Mouse (Mus musculus): ENCODE data around the gene Lgi1. TPM values are rescaled to one million over a fixed set of nuclear protein-coding genes. Genes with fewer than 3 reads are reported as not detected.

Gene Lgi1
- polyA plus RNA-seq, 1 experiment: 160 TPM

GRCm38 (mm10) chr19:38332820-38333219 is 68.5 kb downstream of the Lgi1 start:
- no peak overlapping the region for H3K27ac ChIP-seq (ENCODE audit: control insufficient read depth, insufficient read depth, low read depth, low read length, poor library complexity)
- TF ChIP-seq CTCF (IDR thresholded peaks at IDR 0.05; ENCODE audit: control insufficient read depth, insufficient read depth, low read length): no peak
- no peak for TF ChIP-seq POLR2A (IDR thresholded peaks at IDR 0.05; ENCODE audit: borderline replicate concordance, control insufficient read depth, low read depth, low read length)
- H3K4me1 ChIP-seq (ENCODE audit: control insufficient read depth, insufficient read depth, low read length): no peaks in the 10 kb centered on the region
- no peak overlapping the region for H3K4me3 ChIP-seq (replicated peaks; ENCODE audit: control insufficient read depth, low read depth, low read length)
- WGBS: 70% methylated on average over 3 of the region's 3 CpGs

- Histone ChIP-seq H3K4me3 (replicated peaks; ENCODE audit: control insufficient read depth, low read depth, low read length) (no peak overlapping the region), H3K4me1 (ENCODE audit: control insufficient read depth, insufficient read depth, low read length) (no peaks in the 10 kb centered on the region), H3K27ac (ENCODE audit: control insufficient read depth, insufficient read depth, low read depth, low read length, poor library complexity) (no peak overlapping the region)
- WGBS: 74% methylated on average over 3 of the region's 3 CpGs
- TF ChIP-seq CTCF (IDR thresholded peaks at IDR 0.05; ENCODE audit: control insufficient read depth, insufficient read depth, low read length): no peak
- no peak for TF ChIP-seq POLR2A (IDR thresholded peaks at IDR 0.05; ENCODE audit: borderline replicate concordance, control insufficient read depth, low read depth, low read length)
These were observed 72.2 kb downstream of the Lgi1 start for GRCm38 (mm10) chr19:38336553-38336952.

- no peak overlapping the region for H3K4me3 ChIP-seq (replicated peaks; ENCODE audit: control insufficient read depth, low read depth, low read length)
- 78% methylated on average over 3 of the region's 3 CpGs for WGBS
- no peak overlapping the region for H3K27ac ChIP-seq (ENCODE audit: control insufficient read depth, insufficient read depth, low read depth, low read length, poor library complexity)
- TF ChIP-seq CTCF (IDR thresholded peaks at IDR 0.05; ENCODE audit: control insufficient read depth, insufficient read depth, low read length) (no peak), POLR2A (IDR thresholded peaks at IDR 0.05; ENCODE audit: borderline replicate concordance, control insufficient read depth, low read depth, low read length) (no peak)
- H3K4me1 ChIP-seq (ENCODE audit: control insufficient read depth, insufficient read depth, low read length): no peaks in the 10 kb centered on the region
These were observed 73.0 kb downstream of the Lgi1 start for GRCm38 (mm10) chr19:38337332-38337731.

- 80% methylated on average over 3 of the region's 3 CpGs for WGBS
- Histone ChIP-seq H3K27ac (ENCODE audit: control insufficient read depth, insufficient read depth, low read depth, low read length, poor library complexity) (no peak overlapping the region), H3K4me1 (ENCODE audit: control insufficient read depth, insufficient read depth, low read length) (no peaks in the 10 kb centered on the region), H3K4me3 (replicated peaks; ENCODE audit: control insufficient read depth, low read depth, low read length) (no peak overlapping the region)
- TF ChIP-seq POLR2A (IDR thresholded peaks at IDR 0.05; ENCODE audit: borderline replicate concordance, control insufficient read depth, low read depth, low read length) (no peak), CTCF (IDR thresholded peaks at IDR 0.05; ENCODE audit: control insufficient read depth, insufficient read depth, low read length) (no peak)
These were observed 75.4 kb downstream of the Lgi1 start for GRCm38 (mm10) chr19:38339734-38340133.

- Histone ChIP-seq H3K4me3 (replicated peaks; ENCODE audit: control insufficient read depth, low read depth, low read length) (no peak overlapping the region), H3K27ac (ENCODE audit: control insufficient read depth, insufficient read depth, low read depth, low read length, poor library complexity) (no peak overlapping the region), H3K4me1 (ENCODE audit: control insufficient read depth, insufficient read depth, low read length) (no peaks in the 10 kb centered on the region)
- no peak for TF ChIP-seq POLR2A (IDR thresholded peaks at IDR 0.05; ENCODE audit: borderline replicate concordance, control insufficient read depth, low read depth, low read length)
- no peak for TF ChIP-seq CTCF (IDR thresholded peaks at IDR 0.05; ENCODE audit: control insufficient read depth, insufficient read depth, low read length)
- WGBS: 63% methylated on average over 1 of the region's 1 CpGs
These were observed 78.9 kb downstream of the Lgi1 start for GRCm38 (mm10) chr19:38343246-38343645.

- Histone ChIP-seq H3K4me1 (ENCODE audit: control insufficient read depth, insufficient read depth, low read length) (no peaks in the 10 kb centered on the region), H3K27ac (ENCODE audit: control insufficient read depth, insufficient read depth, low read depth, low read length, poor library complexity) (no peak overlapping the region), H3K4me3 (replicated peaks; ENCODE audit: control insufficient read depth, low read depth, low read length) (no peak overlapping the region)
- no peak for TF ChIP-seq CTCF (IDR thresholded peaks at IDR 0.05; ENCODE audit: control insufficient read depth, insufficient read depth, low read length)
- TF ChIP-seq POLR2A (IDR thresholded peaks at IDR 0.05; ENCODE audit: borderline replicate concordance, control insufficient read depth, low read depth, low read length): no peak
- WGBS: 52% methylated on average over 13 of the region's 13 CpGs
These were observed 84.1 kb downstream of the Lgi1 start for GRCm38 (mm10) chr19:38348271-38349012.

DNA sequence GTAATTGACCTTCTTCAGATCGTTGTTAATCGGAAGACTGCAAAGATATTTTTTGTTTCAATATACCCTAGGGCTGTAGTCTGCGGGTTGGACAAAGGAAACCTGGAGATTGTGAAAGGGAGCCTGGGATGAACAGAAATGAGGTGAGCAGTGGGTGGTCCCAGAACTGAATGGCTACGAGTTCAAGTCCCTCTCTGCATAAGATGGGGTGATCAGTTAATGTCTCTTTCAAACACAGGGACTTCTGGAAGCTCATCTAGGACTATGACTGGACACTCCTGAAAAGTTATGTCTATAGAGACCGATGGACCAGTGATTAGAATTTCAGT is 84.6 kb downstream of the Lgi1 start:
- H3K27ac ChIP-seq (ENCODE audit: control insufficient read depth, insufficient read depth, low read depth, low read length, poor library complexity): no peak overlapping the region
- 76% methylated on average over 5 of the region's 5 CpGs for WGBS
- TF ChIP-seq CTCF (IDR thresholded peaks at IDR 0.05; ENCODE audit: control insufficient read depth, insufficient read depth, low read length) (no peak), POLR2A (IDR thresholded peaks at IDR 0.05; ENCODE audit: borderline replicate concordance, control insufficient read depth, low read depth, low read length) (no peak)

DNA sequence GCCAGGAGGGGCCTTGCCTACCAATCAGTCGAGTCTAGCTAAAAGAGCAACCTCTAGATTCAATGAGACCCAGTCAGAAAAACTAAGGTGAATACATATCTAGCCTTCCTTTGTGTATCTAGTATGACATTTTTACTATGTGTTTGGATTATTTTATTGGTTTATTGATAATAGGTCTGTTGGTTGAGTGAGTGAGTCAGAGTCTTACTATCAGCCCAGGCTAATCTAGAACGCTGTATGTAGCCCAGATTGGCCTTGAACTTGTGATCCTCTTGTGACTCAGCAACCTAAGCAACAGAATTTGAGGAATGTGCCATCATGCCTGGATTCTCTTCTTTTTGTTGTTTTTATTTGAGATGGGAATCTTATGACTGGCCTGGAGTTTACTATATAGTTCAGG is 86.9 kb downstream of the Lgi1 start:
- 80% methylated on average over 2 of the region's 2 CpGs for whole genome bisulfite sequencing
- TF ChIP-seq POLR2A (IDR thresholded peaks at IDR 0.05; ENCODE audit: borderline replicate concordance, control insufficient read depth, low read depth, low read length): no peak
- TF ChIP-seq CTCF (IDR thresholded peaks at IDR 0.05; ENCODE audit: control insufficient read depth, insufficient read depth, low read length): no peak
- Histone ChIP-seq H3K4me3 (replicated peaks; ENCODE audit: control insufficient read depth, low read depth, low read length) (no peak overlapping the region), H3K4me1 (ENCODE audit: control insufficient read depth, insufficient read depth, low read length) (no peaks in the 10 kb centered on the region), H3K27ac (ENCODE audit: control insufficient read depth, insufficient read depth, low read depth, low read length, poor library complexity) (no peak overlapping the region)

More for the DNA sequence above, 84.6 kb downstream of the Lgi1 start:
- no peak overlapping the region for H3K4me3 ChIP-seq (replicated peaks; ENCODE audit: control insufficient read depth, low read depth, low read length)
- H3K4me1 ChIP-seq (ENCODE audit: control insufficient read depth, insufficient read depth, low read length): no peaks in the 10 kb centered on the region

DNA sequence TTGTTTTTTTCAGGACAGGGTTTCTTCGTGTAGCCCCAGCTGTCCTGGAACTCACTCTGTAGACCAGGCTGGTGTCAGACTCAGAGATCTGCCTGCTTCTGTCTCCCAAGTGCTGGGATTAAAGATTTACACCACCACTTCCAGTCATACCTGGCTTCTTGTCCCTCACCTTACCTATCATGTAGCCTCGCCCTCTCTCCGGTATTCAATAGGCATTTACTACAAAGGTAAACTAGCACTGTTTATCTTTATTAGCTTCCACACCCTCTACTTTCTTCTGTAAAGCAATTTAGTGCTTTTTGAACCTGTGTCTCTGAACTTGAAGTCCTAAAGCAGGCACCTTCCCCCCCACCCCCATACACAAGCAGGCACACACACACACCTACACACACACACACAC is 87.4 kb downstream of the Lgi1 start:
- WGBS: 68% methylated on average over 3 of the region's 3 CpGs
- no peak overlapping the region for H3K27ac ChIP-seq (ENCODE audit: control insufficient read depth, insufficient read depth, low read depth, low read length, poor library complexity)
- H3K4me3 ChIP-seq (replicated peaks; ENCODE audit: control insufficient read depth, low read depth, low read length): no peak overlapping the region
- no peaks in the 10 kb centered on the region for H3K4me1 ChIP-seq (ENCODE audit: control insufficient read depth, insufficient read depth, low read length)
- TF ChIP-seq POLR2A (IDR thresholded peaks at IDR 0.05; ENCODE audit: borderline replicate concordance, control insufficient read depth, low read depth, low read length) (no peak), CTCF (IDR thresholded peaks at IDR 0.05; ENCODE audit: control insufficient read depth, insufficient read depth, low read length) (no peak)
